Mouse (Mus musculus): Measurements from ENCODE around the gene Neurod6. TPM values are rescaled to one million over a fixed set of nuclear protein-coding genes. Genes with fewer than 3 reads are reported as not detected.

Neurod6 gene
- total RNA-seq, 2 experiments from 2014 or later = 60.1 to 78.8 TPM

DNA sequence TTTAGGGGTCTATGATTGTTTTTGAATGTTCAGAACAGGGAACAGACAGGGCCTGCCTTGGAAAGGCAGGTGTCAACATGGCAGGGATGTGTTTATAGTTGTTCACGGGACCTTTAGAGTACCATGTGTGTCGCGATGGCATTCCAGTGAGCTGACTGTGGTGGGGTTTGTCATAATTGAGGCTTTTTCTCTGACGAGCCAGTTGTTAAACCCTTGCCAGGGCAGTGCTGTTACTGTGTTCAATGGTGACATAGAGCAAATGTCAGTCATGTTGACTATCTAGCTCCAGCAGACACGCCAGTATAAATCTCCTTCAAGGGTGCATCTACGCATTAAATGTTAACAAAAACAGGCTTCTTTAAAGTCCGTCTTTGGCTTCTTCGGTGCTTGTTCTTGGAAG is 31.5 kb downstream of the Neurod6 start:
- intact Hi-C loops (cut with DNase I) = no loop called here
- no peak for DNase-seq (ENCODE audit: low spot score in 2 of 2)

DNA sequence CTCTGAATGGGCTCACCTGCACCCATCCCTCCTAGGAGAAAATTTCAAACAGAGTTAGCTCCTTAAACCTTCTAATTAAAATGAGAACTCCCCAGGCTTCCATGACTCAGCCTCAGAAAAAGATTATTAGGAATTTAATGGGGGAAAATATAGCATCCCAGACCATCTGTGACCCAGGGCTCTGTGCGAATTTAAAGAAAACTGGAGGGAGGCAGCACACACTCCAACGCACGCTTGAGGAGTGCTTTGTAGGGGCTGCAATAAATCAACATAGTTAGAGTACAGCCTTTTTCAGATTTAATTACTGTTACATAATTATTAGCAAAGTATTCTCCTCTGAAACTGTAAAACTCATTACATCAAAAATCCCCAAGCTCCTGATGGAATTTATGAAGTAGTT is 32.2 kb downstream of the Neurod6 start:
- intact Hi-C loops (cut with DNase I) = no loop called here
- DNase-seq (ENCODE audit: low spot score in 2 of 2) = no peak

DNA sequence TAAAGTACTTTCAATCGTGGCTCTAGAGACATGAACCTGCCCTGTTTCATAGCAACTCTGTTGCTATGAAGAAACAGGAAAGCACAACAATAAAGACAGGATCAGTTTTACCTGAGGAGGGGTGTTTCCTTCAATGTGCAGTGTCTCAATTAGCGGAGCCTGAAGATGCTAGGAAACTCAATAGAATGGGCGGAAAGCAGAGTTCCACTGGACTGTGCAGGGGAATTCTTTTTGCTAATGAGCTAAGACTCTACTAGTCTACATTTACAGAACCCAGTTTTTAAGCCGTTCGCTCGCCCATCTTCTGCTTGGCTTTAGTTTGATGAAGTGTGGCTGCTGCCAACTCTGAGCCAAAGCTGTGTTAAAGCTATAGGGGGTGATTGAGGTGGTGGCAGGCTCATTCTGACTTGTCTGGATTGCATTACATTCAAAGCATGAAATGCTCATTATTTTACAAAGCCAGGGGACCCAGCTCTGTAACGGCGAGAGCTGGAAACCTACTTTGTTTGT is 33.2 kb downstream of the Neurod6 start:
- intact Hi-C loops (cut with DNase I) = no loop called here
- no peak for DNase-seq (ENCODE audit: low spot score in 2 of 2)

DNA sequence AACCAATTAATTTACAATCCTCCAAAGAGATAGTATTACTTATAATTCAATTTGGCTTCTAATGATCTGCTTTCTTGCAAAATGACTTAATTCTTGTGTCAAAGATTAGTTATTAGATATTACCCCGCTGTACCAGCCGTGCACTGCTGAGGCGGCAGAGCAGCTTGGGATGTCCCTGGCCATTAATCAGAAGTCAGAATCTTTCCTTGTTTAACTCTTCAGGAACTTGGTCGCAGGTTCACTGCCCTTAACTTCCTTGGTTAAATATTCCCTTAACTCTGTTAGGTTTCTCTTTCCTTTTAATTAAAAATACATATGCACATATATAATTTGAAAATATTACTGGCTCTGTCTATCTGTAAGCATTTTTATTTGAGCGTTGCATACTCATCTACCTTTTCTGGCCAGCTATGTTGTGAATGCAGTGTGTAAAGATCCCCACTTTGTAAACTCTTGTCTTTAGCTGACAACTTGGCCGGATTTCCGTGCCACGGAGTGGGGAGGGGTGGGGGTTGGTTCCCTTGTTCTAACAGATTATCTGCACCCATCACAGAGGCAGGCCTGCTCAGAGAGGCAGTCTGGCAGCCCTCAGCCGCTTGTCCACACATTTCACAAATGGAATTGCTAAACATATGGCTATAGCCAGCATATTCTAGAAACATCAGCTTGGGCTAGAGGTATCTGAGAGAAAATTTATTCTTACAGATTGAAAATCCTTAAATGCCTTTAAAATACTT is 34.1 kb downstream of the Neurod6 start:
- DNase-seq (ENCODE audit: low spot score in 2 of 2) = peak; percentile 17 to 30

DNA sequence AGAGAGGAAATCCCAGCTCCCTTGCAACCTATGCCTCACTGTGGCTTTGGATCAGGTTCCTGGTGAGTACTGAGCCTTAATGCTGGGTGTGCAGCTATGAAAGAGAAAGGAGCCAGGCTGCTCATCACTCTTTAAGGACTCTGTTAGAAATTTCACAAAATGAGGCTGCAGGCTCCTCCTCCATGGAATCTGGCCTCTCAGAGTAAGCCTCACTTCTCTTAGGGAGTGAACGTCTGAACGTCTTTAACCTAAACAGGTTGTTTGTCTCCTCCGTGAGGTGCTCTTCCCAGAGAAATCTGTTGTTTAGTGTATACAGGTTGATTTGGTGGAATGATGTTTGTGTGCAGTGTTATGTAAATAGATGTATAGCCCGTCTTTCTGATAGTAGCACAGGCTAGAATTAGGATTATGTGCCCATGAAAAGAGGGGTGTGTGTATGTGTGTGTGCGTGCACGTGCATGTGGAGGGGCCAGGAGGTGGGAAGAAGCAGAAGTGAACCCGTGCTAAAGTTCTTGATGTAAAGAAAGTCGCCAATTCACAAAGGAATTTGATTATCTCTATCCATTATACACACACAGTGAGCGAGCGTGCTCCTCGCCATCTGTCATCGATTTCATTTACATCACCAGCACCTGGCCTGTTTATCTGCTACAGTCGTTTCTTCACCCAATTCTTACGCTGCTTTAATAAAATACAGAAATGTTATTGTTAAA is 34.8 kb downstream of the Neurod6 start:
- intact Hi-C loops (cut with DNase I) = no loop called here
- no peak for DNase-seq (ENCODE audit: low spot score in 2 of 2)

More for the DNA sequence above, 34.1 kb downstream of the Neurod6 start:
- intact Hi-C loops (cut with DNase I) = no loop called here

DNA sequence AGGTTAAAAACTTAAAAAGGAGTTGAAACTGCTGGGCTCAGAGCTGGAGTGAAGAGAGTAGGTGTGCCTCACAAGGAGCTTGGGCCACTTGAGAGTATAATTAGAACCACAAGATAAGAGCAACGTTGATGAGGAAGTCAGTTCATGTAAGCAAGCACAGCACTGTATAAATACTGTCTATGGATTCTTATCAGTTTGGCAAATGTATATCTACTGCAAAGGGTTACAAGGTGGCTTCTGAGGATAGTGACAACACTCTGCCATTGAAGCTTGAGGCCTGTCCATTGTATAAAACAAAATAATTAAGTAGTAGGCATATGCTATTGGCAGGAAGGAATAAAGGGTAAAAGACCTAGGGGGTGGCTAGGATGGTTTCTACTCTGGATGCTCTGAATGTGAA is 46.4 kb downstream of the Neurod6 start:
- intact Hi-C loops (cut with DNase I) = no loop called here
- DNase-seq (ENCODE audit: low spot score in 2 of 2) = no peak

Other genes with a start within 250 kb of the Neurod6 start
- gene Adcyap1r1, start 229.3 kb downstream of the Neurod6 start, total RNA-seq (2021) = 100 to 1,000 TPM; 113 to 126 TPM
- gene Itprid1, start 155.6 kb upstream of the Neurod6 start, total RNA-seq (2021) = 1 to 10 TPM; 1.4 to 1.8 TPM